Mouse (Mus musculus) layer of hippocampus, adult 2 months (tissue): ENCODE results near the gene Dyrk1a. TPM values are rescaled to one million over a fixed set of nuclear protein-coding genes. Genes with fewer than 3 reads are reported as not detected.

Experiments
- DNase-seq, 2 experiments: peaks; one replicate each; pipeline ENCODE4 v3.0.0; 2022; ENCODE audit warnings: low spot score in 2 of 2
- H3K27ac ChIP-seq: fragments of 200-600 bp; 2 replicates; pipeline ENCODE4 v1.8.1; 2022
- H3K4me3 ChIP-seq: fragments of 200-600 bp; 2 replicates; pipeline ENCODE4 v1.8.1; 2022; ENCODE audit warnings: mild to moderate bottlenecking
- CTCF ChIP-seq: fragments of 200-600 bp; conservative IDR thresholded peaks from 2 replicates; pipeline ENCODE4 v1.8.1; 2022; ENCODE audit warnings: antibody characterized with exemption, mild to moderate bottlenecking, moderate library complexity
- total RNA-seq, 2 experiments: library from RNA; stranded (reverse); gene quantifications; 2 replicates each; pipeline ENCODE4 v1.2.3; 2021

The Dyrk1a gene
- total RNA-seq, 2 experiments from 2014 or later: 95.0 to 98.9 TPM

DNA sequence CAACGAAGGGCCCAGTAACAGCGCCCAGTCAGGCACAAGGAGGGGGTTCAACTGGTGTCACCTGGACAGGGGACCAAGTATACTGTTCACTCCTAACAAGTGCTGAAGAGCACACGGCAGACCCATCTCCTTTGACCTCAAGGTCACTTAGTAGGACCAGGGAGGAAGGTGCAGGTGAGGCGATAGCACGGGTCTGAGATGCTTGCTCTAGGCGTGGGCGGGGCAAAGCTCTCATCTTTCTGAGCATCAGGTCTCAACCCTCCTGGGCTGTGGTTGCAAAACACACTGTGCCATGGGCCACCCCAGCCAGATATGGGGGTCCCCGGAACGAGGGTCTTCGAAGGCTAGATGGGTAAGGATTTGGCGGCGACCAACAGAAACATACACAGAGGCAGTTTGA is 153.1 kb downstream of the Dyrk1a start:
- no peak for DNase-seq

DNA sequence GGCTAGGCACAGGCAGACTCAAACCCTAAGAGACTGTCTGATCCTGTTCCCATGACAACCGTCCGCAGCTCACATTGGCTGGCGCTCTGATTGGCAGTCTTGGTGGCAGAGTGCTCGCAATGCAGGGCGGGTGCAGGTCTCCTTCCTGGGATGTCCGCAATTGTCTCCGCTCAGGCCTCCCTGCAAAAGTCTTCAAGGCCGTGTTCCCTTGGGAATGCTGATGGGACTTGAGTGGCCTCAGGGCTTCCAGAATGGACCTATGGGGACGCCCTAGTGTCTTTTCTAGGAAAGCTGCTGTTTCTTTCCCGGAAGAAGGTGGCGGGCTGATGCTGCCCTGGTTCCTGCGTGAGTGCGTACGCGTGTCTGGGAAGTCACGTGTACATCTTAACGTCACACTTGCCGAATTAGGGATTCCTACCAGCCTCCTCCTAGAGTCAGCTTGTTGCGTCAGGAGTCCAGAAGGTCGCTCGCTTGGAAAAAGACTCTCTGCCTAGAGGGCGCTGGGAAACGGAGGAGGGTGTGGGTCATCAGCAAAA is 154.3 kb downstream of the Dyrk1a start:
- DNase-seq: peak; percentile 82 to 95
- Histone ChIP-seq H3K4me3 (peak overlapping the region; percentile 77), H3K27ac (peak overlapping the region; percentile 97)
- TF ChIP-seq CTCF: peak; percentile 36

More for the DNA sequence above, 153.1 kb downstream of the Dyrk1a start:
- Histone ChIP-seq H3K4me3 (no peak overlapping the region), H3K27ac (no peak overlapping the region)
- no peak for TF ChIP-seq CTCF

DNA sequence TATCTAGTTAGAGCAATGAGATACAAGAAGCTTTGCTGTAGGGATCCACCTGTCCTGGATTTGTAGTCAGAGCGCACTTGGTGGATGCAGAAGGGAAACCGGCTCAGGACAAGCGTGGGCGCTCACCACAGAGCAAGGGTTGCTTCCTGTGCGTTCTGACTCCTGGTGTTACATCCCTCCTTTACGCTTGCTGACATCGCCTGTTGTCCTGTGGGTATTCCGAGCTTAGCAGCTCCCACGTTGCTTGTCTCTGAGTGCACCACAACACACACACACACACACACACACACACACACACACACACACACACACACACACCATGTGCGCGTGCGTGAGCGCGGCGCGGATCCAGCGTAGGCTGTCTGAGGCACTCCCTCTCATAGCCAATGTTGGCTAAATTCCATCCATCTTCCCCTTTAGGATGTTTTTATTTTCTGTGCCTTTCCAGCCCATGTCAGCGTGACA is 155.0 kb downstream of the Dyrk1a start:
- no peak for TF ChIP-seq CTCF
- H3K27ac ChIP-seq: peak overlapping the region; percentile 97
- peak; percentile 55 to 60 for DNase-seq

GRCm38 (mm10) chr16:94729236-94729635 is 159.4 kb downstream of the Dyrk1a start:
- Histone ChIP-seq H3K4me3 (no peak overlapping the region), H3K27ac (no peak overlapping the region)
- no peak for DNase-seq
- peak; percentile 36 for TF ChIP-seq CTCF

More for the DNA sequence above, 155.0 kb downstream of the Dyrk1a start:
- peak overlapping the region; percentile 77 for H3K4me3 ChIP-seq

DNA sequence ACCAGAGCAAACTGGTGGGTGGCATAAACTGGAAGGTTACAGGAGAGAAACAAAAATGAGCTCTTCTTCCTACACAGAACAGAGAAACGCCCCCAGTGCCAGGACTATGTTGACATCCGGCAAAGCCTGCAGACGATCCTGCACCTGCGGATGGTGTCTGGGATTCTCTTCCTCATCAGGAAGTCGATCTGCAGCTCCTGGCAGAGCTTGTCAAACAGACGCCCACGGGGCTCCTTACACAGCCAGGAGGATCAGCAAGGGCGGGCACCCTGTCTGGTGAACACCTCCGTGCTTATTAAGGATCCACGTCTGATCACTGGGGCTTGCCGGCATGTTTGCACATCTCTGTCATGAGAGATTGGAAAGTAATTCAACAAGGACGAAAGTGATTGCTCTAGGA is 161.2 kb downstream of the Dyrk1a start:
- Histone ChIP-seq H3K4me3 (no peak overlapping the region), H3K27ac (no peak overlapping the region)
- no peak for TF ChIP-seq CTCF
- no peak for DNase-seq

DNA sequence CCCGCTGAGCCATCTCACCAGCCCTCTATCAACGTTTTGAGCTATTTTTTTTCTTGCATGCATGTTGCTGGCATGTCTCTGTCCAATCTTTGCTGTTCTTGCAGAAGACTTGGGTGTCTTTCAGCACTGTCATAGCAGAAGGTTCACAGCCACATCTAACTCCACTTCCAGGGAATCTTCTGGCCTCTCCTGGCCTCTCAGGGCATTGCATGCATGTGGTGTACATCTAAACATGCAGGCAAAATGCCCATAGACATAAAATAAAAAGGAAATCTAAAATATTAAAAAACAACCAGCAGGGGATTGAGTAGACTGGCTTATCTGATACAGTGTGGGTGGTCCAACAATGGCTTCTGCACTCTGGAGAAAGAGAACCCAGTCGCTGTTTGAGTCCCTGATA is 165.7 kb downstream of the Dyrk1a start:
- TF ChIP-seq CTCF: peak; percentile 54
- DNase-seq: no peak
- no peak overlapping the region for H3K4me3 ChIP-seq
- H3K27ac ChIP-seq: no peak overlapping the region

DNA sequence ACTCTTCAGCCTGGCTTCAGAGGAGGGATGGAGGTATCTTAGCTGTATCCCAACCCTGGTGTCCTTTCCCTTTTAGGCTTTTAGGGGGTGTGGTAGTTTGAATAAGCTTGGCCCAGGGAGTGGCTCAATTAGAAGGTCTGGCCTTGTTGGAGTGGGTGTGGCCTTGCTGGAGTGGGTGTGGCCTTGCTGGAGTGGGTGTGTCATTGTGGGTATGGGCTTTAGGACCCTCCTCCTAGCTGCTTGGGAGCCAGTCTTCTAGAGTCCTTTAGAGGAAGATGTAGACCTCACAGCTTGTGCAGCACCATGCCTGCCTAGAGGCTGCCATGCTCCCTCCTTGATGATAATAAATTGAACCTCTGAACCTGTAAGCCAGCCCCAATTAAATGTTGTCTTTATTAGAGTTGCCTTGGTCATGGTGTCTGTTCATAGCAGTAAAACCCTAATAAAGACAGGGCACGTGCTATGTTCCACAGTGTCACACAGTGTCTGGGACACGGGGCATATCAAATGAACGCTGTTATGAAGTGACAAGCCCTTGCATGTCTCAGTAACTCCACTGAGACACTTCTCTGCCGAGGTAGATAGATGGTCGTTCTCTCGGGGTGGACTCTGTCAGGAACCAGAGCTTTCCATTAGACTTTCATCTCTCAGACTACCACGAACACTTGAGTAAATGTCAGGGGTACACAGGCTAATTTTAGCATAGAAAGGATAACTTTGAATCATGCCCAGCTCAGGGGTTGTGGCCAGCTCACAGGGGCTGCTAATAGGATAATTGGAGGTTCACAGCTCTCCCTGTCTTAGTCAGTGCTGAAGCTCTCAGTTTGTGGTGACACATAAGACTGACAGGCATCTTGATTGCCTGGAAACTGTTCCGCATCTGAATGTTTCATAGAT is 166.9 kb downstream of the Dyrk1a start:
- DNase-seq: no peak
- TF ChIP-seq CTCF: no peak
- H3K27ac ChIP-seq: no peak overlapping the region
- no peak overlapping the region for H3K4me3 ChIP-seq

- Histone ChIP-seq H3K4me3 (no peak overlapping the region), H3K27ac (no peak overlapping the region)
- no peak for TF ChIP-seq CTCF
- no peak for DNase-seq
Observed at GRCm38 (mm10) chr16:94737359-94737687, 167.5 kb downstream of the Dyrk1a start.

- TF ChIP-seq CTCF: peak; percentile 73
- H3K4me3 ChIP-seq: no peak overlapping the region; the same call in 1 of the 2 replicates
- peak overlapping the region; percentile 75; the same call in 1 of the 2 replicates for H3K27ac ChIP-seq
- DNase-seq: peak; percentile 48 to 55
Observed at GRCm38 (mm10) chr16:94743853-94744501, 174.2 kb downstream of the Dyrk1a start.

- H3K27ac ChIP-seq: peak overlapping the region; percentile 75; the same call in 1 of the 2 replicates
- no peak for TF ChIP-seq CTCF
- no peak for DNase-seq
- no peak overlapping the region for H3K4me3 ChIP-seq
Observed at GRCm38 (mm10) chr16:94745016-94745415, 175.2 kb downstream of the Dyrk1a start.

Other genes with a start within 250 kb of the Dyrk1a start
- gene Ripply3, start 241.6 kb upstream of the Dyrk1a start, total RNA-seq: under 1 TPM in 1 of 2 experiments, not detected in 1; 0.29 TPM
- 100 to 1,000 TPM; 794 to 837 TPM for gene Ttc3, start 199.4 kb upstream of the Dyrk1a start, total RNA-seq
- gene Pigp, start 198.2 kb upstream of the Dyrk1a start, total RNA-seq: 10 to 100 TPM; 39.8 to 42.8 TPM
- 10 to 100 TPM; 30.7 to 35.2 TPM for gene Vps26c, start 43.2 kb upstream of the Dyrk1a start, total RNA-seq